Mouse (Mus musculus) erythroblast, embryonic 14.5 days (primary cell): Measurements from ENCODE around the gene Kank3.

ENCODE experiments used
- GATA1 ChIP-seq: IDR thresholded peaks from 2 replicates; pipeline ENCODE4 v1.6.1; 2012; ENCODE audit warnings: low read length, inconsistent platforms, mixed read lengths
- TAL1 ChIP-seq: IDR thresholded peaks from 3 replicates; pipeline ENCODE4 v1.6.1; 2012; ENCODE audit warnings: low read length, inconsistent platforms, mixed read lengths

DNA sequence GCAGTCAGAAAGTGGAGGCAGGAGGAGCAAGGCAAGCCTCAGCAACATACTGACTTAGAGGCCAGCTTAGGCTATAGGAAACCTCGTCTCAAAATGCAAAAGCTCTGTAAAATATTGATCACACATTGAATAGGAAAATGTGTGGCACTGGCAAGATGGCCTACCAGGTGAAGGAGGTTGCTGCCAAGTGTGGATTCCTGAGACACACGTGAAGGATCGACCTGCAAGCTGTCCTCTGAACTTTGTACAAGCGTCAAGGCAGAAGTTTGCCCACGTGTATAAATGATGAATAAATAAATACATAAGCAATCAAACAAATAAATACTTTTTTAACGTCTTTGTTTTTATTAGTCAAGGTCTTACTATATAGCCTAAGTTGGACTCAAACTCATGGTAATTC, 36.9 kb upstream of the Kank3 start:
- TF ChIP-seq GATA1 (no peak), TAL1 (no peak)
